Comparison of ENCODE assay signal across 22 mouse cellular contexts in genomic region chr6:17898539-17898938, GRCm38 (mm10).
A peak's percentile ranks its signal among the peaks of the same experiment; 100 is the strongest.
DNase-seq lines count a peak whose midpoint lies in the region; ATAC-seq and TF ChIP-seq lines count a peak whose summit lies in the region.
"Had no signal": no experiment of that assay in that cellular context is flagged by ENCODE, and none has a peak within 500 bp of the region (broad histone marks: within the 10 kb centered on the region; RNA-seq: fewer than 3 reads in every experiment).

No protein-coding gene starts in this region.

- H3K4me1 ChIP-seq in lung, embryonic 14.5 days (ENCODE audit: insufficient read depth) = peaks cover 7% of the 10 kb centered on the region; the same call in 1 of the 2 replicates
- peaks cover 8% of the 10 kb centered on the region; the same call in 1 of the 2 replicates for H3K4me1 ChIP-seq in lung, embryonic 15.5 days
- H3K4me1 ChIP-seq in lung, adult 2 months (ENCODE audit: control insufficient read depth, insufficient read depth, low read length) = no peaks in the 10 kb centered on the region
- peaks cover 5% of the 10 kb centered on the region for H3K4me1 ChIP-seq in lung, embryonic 16.5 days (replicated peaks; ENCODE audit: control insufficient read depth, insufficient read depth, low read length)
- H3K4me1 ChIP-seq in lung, postnatal 0 days (ENCODE audit: insufficient read depth, low read depth, low read length) = no peaks in the 10 kb centered on the region; the same call in 1 of the 2 replicates

- TF ChIP-seq EP300 in lung, postnatal 0 days (IDR thresholded peaks at IDR 0.05) = peak; percentile 32; the same call in 1 of the 2 replicates

- peak; percentile 91 for ATAC-seq in lung, embryonic 14.5 days (ENCODE audit: insufficient read depth)
- ATAC-seq in lung, embryonic 15.5 days (ENCODE audit: borderline replicate concordance, extremely low read depth, low FRiP score, low TSS enrichment) = peak; percentile 88
- peak; percentile 91 for ATAC-seq in lung, embryonic 16.5 days (ENCODE audit: low read depth)
- ATAC-seq in lung, postnatal 0 days = no peak
- ATAC-seq: activated CD4-positive, CD25-positive, alpha-beta regulatory T cell, adult 4 months; CD4-positive, CD25-positive, alpha-beta regulatory T cell, adult 4 months; Patski had no signal

- H3K4me3 ChIP-seq in lung, embryonic 14.5 days (ENCODE audit: low read depth, low read length) = no peak overlapping the region
- no peak overlapping the region for H3K4me3 ChIP-seq in lung, embryonic 15.5 days
- no peak overlapping the region for H3K4me3 ChIP-seq in lung, adult 2 months (replicated peaks; ENCODE audit: extremely low read depth, low read depth, low read length)
- no peak overlapping the region for H3K4me3 ChIP-seq in lung, embryonic 16.5 days (ENCODE audit: low read length)
- no peak overlapping the region for H3K4me3 ChIP-seq in lung, postnatal 0 days (ENCODE audit: low read depth, low read length)

- no peaks in the 10 kb centered on the region for H3K9me3 ChIP-seq in lung, embryonic 14.5 days (ENCODE audit: low read depth, low read length)
- no peaks in the 10 kb centered on the region for H3K9me3 ChIP-seq in lung, embryonic 15.5 days
- no peaks in the 10 kb centered on the region for H3K9me3 ChIP-seq in lung, embryonic 16.5 days (ENCODE audit: control insufficient read depth, low read length)
- H3K9me3 ChIP-seq in lung, postnatal 0 days (ENCODE audit: low read length) = no peaks in the 10 kb centered on the region
- H3K9me3 ChIP-seq: G1E had no signal

- H3K4me2 ChIP-seq in lung, embryonic 14.5 days = no peak overlapping the region
- H3K4me2 ChIP-seq in lung, embryonic 15.5 days = no peak overlapping the region
- no peak overlapping the region for H3K4me2 ChIP-seq in lung, embryonic 16.5 days (ENCODE audit: low read depth, low read length)
- H3K4me2 ChIP-seq in lung, postnatal 0 days (replicated peaks; ENCODE audit: low read depth, low read length) = no peak overlapping the region

- peak; percentile 91 for DNase-seq in lung, embryonic 14.5 days
- DNase-seq in lung, postnatal 14 days = no peak
- no peak for DNase-seq in lung, adult 2 months
- no peak for DNase-seq in lung, postnatal 10 days
- DNase-seq in lung, postnatal 0 days (ENCODE audit: low spot score) = peak; percentile 33
- DNase-seq in lung, adult 18-20 months = no peak
- DNase-seq: adrenal gland, adult 2 months; adrenal gland, adult 8-10 months; adrenal gland, postnatal 10 days; adrenal gland, postnatal 14 days; adrenal gland, postnatal 25 days; adrenal gland, postnatal 36 days; B cell, adult 2 months; cerebellum, adult 11 months; cerebellum, adult 11-12 months had no signal

- 29% methylated on average over 1 of the region's 1 CpGs for WGBS in lung, embryonic 14.5 days
- WGBS in lung, embryonic 15.5 days = 46% methylated on average over 1 of the region's 1 CpGs
- WGBS in lung, adult 2 months = 28% methylated on average over 1 of the region's 1 CpGs
- WGBS in lung, embryonic 16.5 days = 36% methylated on average over 1 of the region's 1 CpGs
- WGBS in lung, postnatal 0 days = 44% methylated on average over 1 of the region's 1 CpGs

- no peaks in the 10 kb centered on the region for H3K27me3 ChIP-seq in lung, embryonic 14.5 days (ENCODE audit: insufficient read depth, low read length)
- H3K27me3 ChIP-seq in lung, embryonic 15.5 days = no peaks in the 10 kb centered on the region
- no peaks in the 10 kb centered on the region for H3K27me3 ChIP-seq in lung, embryonic 16.5 days (ENCODE audit: control insufficient read depth, insufficient read depth, low read depth, low read length)
- H3K27me3 ChIP-seq in lung, postnatal 0 days (replicated peaks; ENCODE audit: insufficient read depth, low read length) = no peaks in the 10 kb centered on the region
- H3K27me3 ChIP-seq: CH12.LX, Patski had no signal

- peak overlapping the region; percentile 90; the same call in 1 of the 2 replicates for H3K27ac ChIP-seq in lung, embryonic 14.5 days (ENCODE audit: low read depth)
- peak overlapping the region; percentile 88; the same call in 1 of the 2 replicates for H3K27ac ChIP-seq in lung, embryonic 15.5 days
- H3K27ac ChIP-seq in lung, embryonic 16.5 days (ENCODE audit: low read length) = no peak overlapping the region
- no peak overlapping the region for H3K27ac ChIP-seq in lung, postnatal 0 days (ENCODE audit: low read length)

- H3K9ac ChIP-seq in lung, embryonic 14.5 days = no peak overlapping the region
- H3K9ac ChIP-seq in lung, embryonic 15.5 days = no peak overlapping the region
- H3K9ac ChIP-seq in lung, embryonic 16.5 days (ENCODE audit: low read length) = no peak overlapping the region
- no peak overlapping the region for H3K9ac ChIP-seq in lung, postnatal 0 days (replicated peaks; ENCODE audit: low read depth)

- H3K36me3 ChIP-seq in lung, embryonic 14.5 days (ENCODE audit: insufficient read depth) = peaks cover 5% of the 10 kb centered on the region; the same call in 1 of the 2 replicates
- H3K36me3 ChIP-seq in lung, embryonic 15.5 days = no peaks in the 10 kb centered on the region
- peaks cover 2% of the 10 kb centered on the region; the same call in 1 of the 2 replicates for H3K36me3 ChIP-seq in lung, embryonic 16.5 days (ENCODE audit: control insufficient read depth, insufficient read depth, low read length)
- no peaks in the 10 kb centered on the region for H3K36me3 ChIP-seq in lung, postnatal 0 days (ENCODE audit: insufficient read depth, low read length)

- no peak for TF ChIP-seq CTCF in lung, embryonic 14.5 days (IDR thresholded peaks at IDR 0.05; ENCODE audit: low read depth)
- no peak for TF ChIP-seq CTCF in lung, adult 2 months (IDR thresholded peaks at IDR 0.05; ENCODE audit: insufficient read depth, low read length)
- no peak for TF ChIP-seq CTCF in lung, postnatal 0 days (IDR thresholded peaks at IDR 0.05)

- no peak for TF ChIP-seq POLR2A in lung, adult 2 months (IDR thresholded peaks at IDR 0.05; ENCODE audit: borderline replicate concordance, extremely low read depth, low read depth, low read length)

Comparison
In these comparisons a context has a peak if more than half of its experiments do, and no peak if none do; other contexts are left out.
1. DNase-seq: peak in lung, embryonic 14.5 days (single experiment) and lung, postnatal 0 days (single experiment); none in lung, postnatal 14 days (single experiment), lung, adult 2 months (single experiment), lung, postnatal 10 days (single experiment) and lung, adult 18-20 months (0 of 2).
2. H3K27ac ChIP-seq: peak in lung, embryonic 14.5 days (single experiment) and lung, embryonic 15.5 days (single experiment); none in lung, embryonic 16.5 days (single experiment) and lung, postnatal 0 days (single experiment).